In the genomic region with DNA sequence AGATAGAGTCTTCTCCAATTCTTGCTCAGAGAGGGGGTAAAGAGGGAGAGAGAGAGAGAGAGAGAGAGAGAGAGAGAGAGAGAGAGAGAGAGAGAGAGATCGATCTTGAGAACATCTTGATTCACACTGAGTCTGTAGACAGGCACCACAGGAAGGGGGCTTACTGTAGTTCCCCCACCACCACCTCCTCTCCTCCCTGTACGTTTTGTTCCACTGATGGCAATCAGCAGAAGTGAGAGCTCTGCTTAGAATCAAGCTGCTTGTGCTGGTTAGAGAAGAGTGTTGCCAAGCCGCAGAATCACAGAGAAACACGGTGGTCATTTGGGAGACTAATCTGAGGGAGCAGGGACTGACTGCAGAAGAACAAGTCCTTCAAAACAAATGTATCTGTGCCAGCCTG, we compare ENCODE assay signal across 16 mouse cellular contexts. TPM values are rescaled to one million over a fixed set of nuclear protein-coding genes. Genes with fewer than 3 reads are reported as not detected.
DNase-seq lines count a peak whose midpoint lies in the region; ATAC-seq lines count a peak whose summit lies in the region.
"Had no signal": no experiment of that assay in that cellular context is flagged by ENCODE, and none has a peak within 500 bp of the region (broad histone marks: within the 10 kb centered on the region; RNA-seq: fewer than 3 reads in every experiment).

No protein-coding gene starts in this region.

- no peaks in the 10 kb centered on the region for H3K27me3 ChIP-seq in forebrain, embryonic 13.5 days
- no peaks in the 10 kb centered on the region for H3K27me3 ChIP-seq in forebrain, embryonic 10.5 days (ENCODE audit: poor library complexity, severe bottlenecking)
- no peaks in the 10 kb centered on the region for H3K27me3 ChIP-seq in neural tube, embryonic 12.5 days (replicated peaks)
- H3K27me3 ChIP-seq in hindbrain, embryonic 16.5 days (replicated peaks; ENCODE audit: control insufficient read depth, insufficient read depth, low read length), result no peaks in the 10 kb centered on the region
- H3K27me3 ChIP-seq in neural tube, embryonic 14.5 days (ENCODE audit: control insufficient read depth, insufficient read depth, low read length), result no peaks in the 10 kb centered on the region

- no peak overlapping the region for H3K4me3 ChIP-seq in forebrain, embryonic 13.5 days
- no peak overlapping the region for H3K4me3 ChIP-seq in forebrain, embryonic 10.5 days
- H3K4me3 ChIP-seq in neural tube, embryonic 12.5 days, result no peak overlapping the region
- peak overlapping the region; percentile 42 for H3K4me3 ChIP-seq in hindbrain, embryonic 16.5 days (ENCODE audit: low read length)
- H3K4me3 ChIP-seq in neural tube, embryonic 14.5 days (ENCODE audit: low read depth, low read length), result peak overlapping the region; percentile 31
- H3K4me3 ChIP-seq: erythroblast, embryonic 14.5 days had no signal

- H3K27ac ChIP-seq in forebrain, embryonic 13.5 days, result no peak overlapping the region
- no peak overlapping the region for H3K27ac ChIP-seq in forebrain, embryonic 10.5 days
- H3K27ac ChIP-seq in neural tube, embryonic 12.5 days, result no peak overlapping the region
- H3K27ac ChIP-seq in hindbrain, embryonic 16.5 days (ENCODE audit: low read depth, low read length), result peak overlapping the region; percentile 61
- peak overlapping the region; percentile 87; the same call in 1 of the 2 replicates for H3K27ac ChIP-seq in neural tube, embryonic 14.5 days (ENCODE audit: low read depth, low read length)

- no peaks in the 10 kb centered on the region for H3K36me3 ChIP-seq in forebrain, embryonic 13.5 days (ENCODE audit: poor library complexity, severe bottlenecking)
- H3K36me3 ChIP-seq in forebrain, embryonic 10.5 days (replicated peaks), result no peaks in the 10 kb centered on the region
- no peaks in the 10 kb centered on the region for H3K36me3 ChIP-seq in neural tube, embryonic 12.5 days
- H3K36me3 ChIP-seq in hindbrain, embryonic 16.5 days (ENCODE audit: control insufficient read depth, insufficient read depth, low read length), result no peaks in the 10 kb centered on the region
- H3K36me3 ChIP-seq in neural tube, embryonic 14.5 days (ENCODE audit: control insufficient read depth, insufficient read depth, low read length), result no peaks in the 10 kb centered on the region

- H3K4me1 ChIP-seq in forebrain, embryonic 13.5 days, result peaks cover 18% of the 10 kb centered on the region
- peaks cover 14% of the 10 kb centered on the region for H3K4me1 ChIP-seq in forebrain, embryonic 10.5 days
- H3K4me1 ChIP-seq in neural tube, embryonic 12.5 days, result peaks cover 7% of the 10 kb centered on the region
- H3K4me1 ChIP-seq in hindbrain, embryonic 16.5 days (ENCODE audit: control insufficient read depth, insufficient read depth, low read depth, low read length), result peaks cover 11% of the 10 kb centered on the region
- peaks cover 7% of the 10 kb centered on the region; the same call in 1 of the 2 replicates for H3K4me1 ChIP-seq in neural tube, embryonic 14.5 days (ENCODE audit: control insufficient read depth, insufficient read depth, low read length)

- peak overlapping the region; percentile 55 for H3K4me2 ChIP-seq in forebrain, embryonic 13.5 days
- H3K4me2 ChIP-seq in neural tube, embryonic 12.5 days (replicated peaks), result peak overlapping the region; percentile 53
- H3K4me2 ChIP-seq in hindbrain, embryonic 16.5 days (ENCODE audit: low read length), result peak overlapping the region; percentile 58
- H3K4me2 ChIP-seq in neural tube, embryonic 14.5 days (ENCODE audit: low read depth, low read length), result peak overlapping the region; percentile 57
- H3K4me2 ChIP-seq: lung, embryonic 14.5 days had no signal

- no peak for ATAC-seq in forebrain, embryonic 13.5 days
- no peak for ATAC-seq in neural tube, embryonic 12.5 days (ENCODE audit: low FRiP score, low read depth)
- no peak for ATAC-seq in hindbrain, embryonic 16.5 days
- ATAC-seq in neural tube, embryonic 14.5 days (ENCODE audit: low read depth), result no peak

- WGBS in forebrain, embryonic 13.5 days, result 63% methylated on average over 4 of the region's 4 CpGs
- WGBS in forebrain, embryonic 10.5 days, result 81% methylated on average over 4 of the region's 4 CpGs
- whole genome bisulfite sequencing in neural tube, embryonic 12.5 days, result 67% methylated on average over 4 of the region's 4 CpGs
- WGBS in hindbrain, embryonic 16.5 days, result 33% methylated on average over 4 of the region's 4 CpGs
- 62% methylated on average over 4 of the region's 4 CpGs for WGBS in neural tube, embryonic 14.5 days

- H3K9me3 ChIP-seq in forebrain, embryonic 13.5 days (replicated peaks), result no peaks in the 10 kb centered on the region
- no peaks in the 10 kb centered on the region for H3K9me3 ChIP-seq in forebrain, embryonic 10.5 days
- H3K9me3 ChIP-seq in neural tube, embryonic 12.5 days, result no peaks in the 10 kb centered on the region
- H3K9me3 ChIP-seq in hindbrain, embryonic 16.5 days (ENCODE audit: control insufficient read depth, low read length), result no peaks in the 10 kb centered on the region
- no peaks in the 10 kb centered on the region for H3K9me3 ChIP-seq in neural tube, embryonic 14.5 days (ENCODE audit: control insufficient read depth, low read length)

- DNase-seq in forebrain, embryonic 10.5 days (ENCODE audit: extremely low spot score, low spot score), result no peak
- no peak for DNase-seq in neural tube, embryonic 10.5 days (ENCODE audit: extremely low spot score, low spot score)
- DNase-seq in frontal cortex, postnatal 25 days (ENCODE audit: low spot score in 2 of 2), result no peak
- no peak for DNase-seq in cerebellum, adult 18-20 months
- DNase-seq: cerebellum, adult 8-10 months; embryo, embryonic 11 days; gastrocnemius, postnatal 10 days; heart, postnatal 4 days; kidney, adult 9 months; lung, embryonic 14.5 days; right cerebral cortex, adult 18-20 months had no signal

- no peak overlapping the region for H3K9ac ChIP-seq in forebrain, embryonic 13.5 days
- no peak overlapping the region for H3K9ac ChIP-seq in neural tube, embryonic 12.5 days
- peak overlapping the region; percentile 55 for H3K9ac ChIP-seq in hindbrain, embryonic 16.5 days (ENCODE audit: low read depth, low read length)
- no peak overlapping the region for H3K9ac ChIP-seq in neural tube, embryonic 14.5 days (replicated peaks; ENCODE audit: low read depth, low read length)
- H3K9ac ChIP-seq: lung, embryonic 14.5 days had no signal

RNA-seq across cellular contexts. Expression of gene Ankrd55, which starts 1.7 kb away (rescaled TPM):
- 1.3 and 1.7 TPM in 2 replicates for polyA plus RNA-seq in forebrain, embryonic 13.5 days (2015; fragmentation: Nextera tagmentation; extraction: Ambion mirVana)
- polyA plus RNA-seq in forebrain, embryonic 10.5 days (2016; fragmentation: Nextera tagmentation; extraction: Ambion mirVana), result 0.55 and 0.60 TPM in 2 replicates
- 3.5 and 3.8 TPM in 2 replicates for polyA plus RNA-seq in neural tube, embryonic 12.5 days (2016; fragmentation: Nextera tagmentation; extraction: Ambion mirVana)
- polyA plus RNA-seq in hindbrain, embryonic 16.5 days (2015; fragmentation: Nextera tagmentation; extraction: Ambion mirVana), result 9.9 and 12.6 TPM in 2 replicates
- 8.8 and 15.1 TPM in 2 replicates for polyA plus RNA-seq in neural tube, embryonic 14.5 days (2014; fragmentation: Nextera tagmentation; extraction: Ambion mirVana)
- polyA plus RNA-seq: erythroblast, embryonic 14.5 days had no signal

Comparison
In these comparisons a context has a peak if more than half of its experiments do, and no peak if none do; other contexts are left out.
1. H3K27ac ChIP-seq: peak in hindbrain, embryonic 16.5 days (single experiment) and neural tube, embryonic 14.5 days (single experiment); none in forebrain, embryonic 13.5 days (single experiment), forebrain, embryonic 10.5 days (single experiment) and neural tube, embryonic 12.5 days (single experiment).
2. H3K4me3 ChIP-seq: peak in hindbrain, embryonic 16.5 days (single experiment) and neural tube, embryonic 14.5 days (single experiment); none in forebrain, embryonic 13.5 days (single experiment), forebrain, embryonic 10.5 days (single experiment) and neural tube, embryonic 12.5 days (single experiment).
3. Peak in every context shown above with its lines, with median percentiles within 50 percentile points of each other: H3K4me2 ChIP-seq.